Mouse (Mus musculus) cortical plate, adult 2 months (tissue): Measurements from ENCODE around the gene Tenm2.

Experiments used
- CTCF ChIP-seq: fragments of 200-500 bp; IDR thresholded peaks from 2 replicates; pipeline ENCODE4 v1.5.1; 2011; ENCODE audit warnings: mild to moderate bottlenecking, control low read depth, low read length; ENCODE audit not compliant: insufficient read depth; ENCODE audit errors: extremely low read depth
- POLR2A ChIP-seq: fragments of 200-500 bp; IDR thresholded peaks from 2 replicates; pipeline ENCODE4 v1.6.1; 2011; ENCODE audit warnings: mild to moderate bottlenecking, low read length, control low read depth; ENCODE audit not compliant: insufficient read depth; ENCODE audit errors: extremely low read depth

DNA sequence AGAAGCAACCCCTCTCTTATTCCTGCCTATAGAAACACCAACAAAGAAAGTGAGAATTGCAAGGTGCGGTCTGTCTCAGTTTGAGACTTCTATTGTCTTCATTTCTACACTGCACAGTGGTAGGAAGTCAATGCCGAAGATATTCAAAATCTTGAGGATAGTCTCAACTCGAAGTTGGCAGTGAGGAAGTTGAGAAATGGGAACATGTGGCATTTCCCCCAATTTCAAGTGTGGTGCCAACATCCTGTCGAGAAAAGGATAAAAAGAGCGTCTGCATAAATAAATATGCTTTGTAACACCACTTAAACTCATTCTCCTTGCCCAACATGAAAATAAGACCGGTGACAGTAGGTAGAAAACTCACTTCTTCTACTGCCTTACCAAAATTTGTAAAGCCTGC is 898.7 kb downstream of the Tenm2 start:
- no peak for TF ChIP-seq POLR2A
- TF ChIP-seq CTCF, result no peak
